In the genomic region with DNA sequence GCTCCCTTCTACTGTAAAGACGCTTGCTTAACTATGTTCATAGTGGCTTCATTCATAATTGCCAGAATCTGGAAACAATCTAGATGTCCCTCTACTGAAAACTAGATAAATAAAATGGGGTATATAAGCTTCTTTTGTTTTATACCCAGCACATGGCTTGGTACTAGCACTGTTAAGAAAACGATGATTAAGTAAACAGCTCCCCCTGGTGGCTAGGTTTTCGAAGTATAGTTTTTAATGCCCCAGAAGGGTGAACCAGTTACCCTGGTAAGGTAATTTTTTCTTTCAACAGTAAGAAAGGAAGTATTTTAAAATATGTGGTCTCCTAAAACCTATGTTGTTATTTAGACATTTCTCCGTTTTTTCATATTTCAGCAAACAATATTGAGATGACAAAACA, we compare ENCODE assay signal across 9 mouse cellular contexts. TPM values are rescaled to one million over a fixed set of nuclear protein-coding genes. Genes with fewer than 3 reads are reported as not detected.
A peak's percentile ranks its signal among the peaks of the same experiment; 100 is the strongest.
DNase-seq lines count a peak whose midpoint lies in the region; ATAC-seq and TF ChIP-seq lines count a peak whose summit lies in the region.
"Had no signal": no experiment of that assay in that cellular context is flagged by ENCODE, and none has a peak within 500 bp of the region (broad histone marks: within the 10 kb centered on the region; RNA-seq: fewer than 3 reads in every experiment).

No protein-coding gene starts in this region.

- ATAC-seq in CD4-positive, CD25-positive, alpha-beta regulatory T cell, adult 4 months: no peak
- ATAC-seq in kidney, postnatal 0 days (replicated peaks; ENCODE audit: low FRiP score, low read depth): no peak

- no peak overlapping the region for H3K27ac ChIP-seq in kidney, postnatal 0 days
- H3K27ac ChIP-seq: liver, embryonic 13.5 days had no signal

- H3K4me1 ChIP-seq in kidney, postnatal 0 days (replicated peaks; ENCODE audit: insufficient read depth, low read length): no peaks in the 10 kb centered on the region
- H3K4me1 ChIP-seq: liver, embryonic 13.5 days had no signal

- H3K4me3 ChIP-seq in kidney, postnatal 0 days (replicated peaks; ENCODE audit: low read depth, low read length): no peak overlapping the region
- H3K4me3 ChIP-seq: liver, embryonic 13.5 days had no signal

- H3K4me2 ChIP-seq in kidney, postnatal 0 days (ENCODE audit: low read length): no peak overlapping the region
- H3K4me2 ChIP-seq: liver, embryonic 13.5 days had no signal

- H3K27me3 ChIP-seq in kidney, postnatal 0 days (ENCODE audit: insufficient read depth, low read length): no peaks in the 10 kb centered on the region
- H3K27me3 ChIP-seq: liver, embryonic 13.5 days had no signal

- peak; percentile 56 for DNase-seq in CD4-positive, CD25-positive, alpha-beta regulatory T cell, adult 2 months (ENCODE audit: low read depth, low spot score)
- DNase-seq in kidney, postnatal 0 days (ENCODE audit: low spot score): peak; percentile 10
- no peak for DNase-seq in kidney, adult 18-20 months
- peak; percentile 48 for DNase-seq in MN1 (ENCODE audit: low spot score)
- DNase-seq in forelimb bud, embryonic 11.5 days (ENCODE audit: low read depth, low spot score): peak; percentile 12
- DNase-seq in retina, embryonic 14.5 days (ENCODE audit: low spot score): peak; percentile 63
- no peak for DNase-seq in layer of hippocampus, adult 9-11 months
- DNase-seq: liver, embryonic 13.5 days had no signal

- H3K9ac ChIP-seq in kidney, postnatal 0 days (ENCODE audit: low read depth, low read length): no peak overlapping the region
- H3K9ac ChIP-seq: liver, embryonic 13.5 days had no signal

- no peaks in the 10 kb centered on the region for H3K9me3 ChIP-seq in kidney, postnatal 0 days (replicated peaks; ENCODE audit: low read length)
- H3K9me3 ChIP-seq: liver, embryonic 13.5 days had no signal

- H3K36me3 ChIP-seq in kidney, postnatal 0 days (ENCODE audit: insufficient read depth, low read length): no peaks in the 10 kb centered on the region
- H3K36me3 ChIP-seq: liver, embryonic 13.5 days had no signal

- 46% methylated on average over 4 of the region's 4 CpGs for WGBS in kidney, postnatal 0 days

- TF ChIP-seq CTCF in kidney, postnatal 0 days (IDR thresholded peaks at IDR 0.05; ENCODE audit: low read depth): peak; percentile 52

RNA-seq across cellular contexts. Expression of a gene that starts 58.0 kb away (rescaled TPM):
- 1 to 10 TPM; 1.1 to 2.1 TPM for polyA plus RNA-seq in CD4-positive, CD25-positive, alpha-beta regulatory T cell, adult 4 months (2017; shearing (Covaris generic))
- polyA plus RNA-seq in kidney, postnatal 0 days (2015; fragmentation: Nextera tagmentation; extraction: Ambion mirVana): 5.6 and 5.9 TPM in 2 replicates

Comparison
In these comparisons a context has a peak if more than half of its experiments do, and no peak if none do; other contexts are left out.
1. DNase-seq: peak in CD4-positive, CD25-positive, alpha-beta regulatory T cell, adult 2 months (single experiment), kidney, postnatal 0 days (single experiment), MN1 (single experiment), forelimb bud, embryonic 11.5 days (single experiment) and retina, embryonic 14.5 days (single experiment); none in kidney, adult 18-20 months (single experiment) and layer of hippocampus, adult 9-11 months (single experiment).